Mouse (Mus musculus) small intestine, adult 10 weeks (tissue): Measurements from ENCODE around the gene Topors. TPM values are rescaled to one million over a fixed set of nuclear protein-coding genes. Genes with fewer than 3 reads are reported as not detected.

Source experiments
- polyA plus RNA-seq: library from polyadenylated mRNA; stranded (reverse); fragments of 350-450 nt; fragmentation: Illumina TruSeq; extraction: RNeasy Lipid Tissue Mini Kit (QIAGEN cat#74804); gene quantifications from one replicate; pipeline ENCODE4 v1.2.3, GENCODE M21; 2014; ENCODE audit warnings: low replicate concordance

Topors gene
- 39.8 TPM for polyA plus RNA-seq

DNA sequence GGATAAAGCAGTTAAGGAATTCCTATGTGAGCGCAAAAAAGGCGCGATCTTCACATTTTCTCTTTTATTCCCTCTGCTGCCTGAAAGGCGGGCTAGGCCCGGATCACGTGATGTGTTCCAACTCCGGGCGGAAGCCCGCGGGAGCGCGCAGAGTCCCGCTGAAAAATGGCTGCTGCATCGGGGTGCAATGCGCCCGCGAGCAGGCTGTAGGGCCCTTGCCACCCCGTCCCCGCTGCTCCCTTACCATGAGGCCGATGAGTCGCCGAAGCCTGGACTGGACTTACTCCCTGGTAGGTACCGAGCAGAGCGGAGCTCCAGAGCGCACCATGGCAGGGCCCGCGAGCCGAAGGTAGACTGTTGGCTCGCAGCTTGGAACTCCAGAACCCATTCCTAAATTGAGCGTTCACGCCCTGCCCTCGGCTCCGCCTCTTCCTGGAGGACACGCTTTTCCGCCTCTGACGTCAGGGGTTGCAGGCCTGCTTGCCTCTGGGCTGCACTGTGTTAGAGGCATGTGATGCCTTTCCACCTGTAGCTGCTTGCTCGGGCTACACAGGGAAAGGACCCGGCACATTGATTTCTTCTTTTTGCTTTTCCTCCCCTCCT is at the start of gene Topors, which contains the start of gene Smim27:
Gene Topors, minus strand, starts transcription at position 421 of the 603 bp plus-strand sequence.
Gene Smim27, plus strand, starts transcription at position 150 of the 603 bp plus-strand sequence.

GRCm38 (mm10) chr4:40279276-40279900 is 9.7 kb upstream of the Topors start, which contains the start of gene Ndufb6:
TSS of gene Ndufb6 (minus strand) at chr4:40279421.

DNA sequence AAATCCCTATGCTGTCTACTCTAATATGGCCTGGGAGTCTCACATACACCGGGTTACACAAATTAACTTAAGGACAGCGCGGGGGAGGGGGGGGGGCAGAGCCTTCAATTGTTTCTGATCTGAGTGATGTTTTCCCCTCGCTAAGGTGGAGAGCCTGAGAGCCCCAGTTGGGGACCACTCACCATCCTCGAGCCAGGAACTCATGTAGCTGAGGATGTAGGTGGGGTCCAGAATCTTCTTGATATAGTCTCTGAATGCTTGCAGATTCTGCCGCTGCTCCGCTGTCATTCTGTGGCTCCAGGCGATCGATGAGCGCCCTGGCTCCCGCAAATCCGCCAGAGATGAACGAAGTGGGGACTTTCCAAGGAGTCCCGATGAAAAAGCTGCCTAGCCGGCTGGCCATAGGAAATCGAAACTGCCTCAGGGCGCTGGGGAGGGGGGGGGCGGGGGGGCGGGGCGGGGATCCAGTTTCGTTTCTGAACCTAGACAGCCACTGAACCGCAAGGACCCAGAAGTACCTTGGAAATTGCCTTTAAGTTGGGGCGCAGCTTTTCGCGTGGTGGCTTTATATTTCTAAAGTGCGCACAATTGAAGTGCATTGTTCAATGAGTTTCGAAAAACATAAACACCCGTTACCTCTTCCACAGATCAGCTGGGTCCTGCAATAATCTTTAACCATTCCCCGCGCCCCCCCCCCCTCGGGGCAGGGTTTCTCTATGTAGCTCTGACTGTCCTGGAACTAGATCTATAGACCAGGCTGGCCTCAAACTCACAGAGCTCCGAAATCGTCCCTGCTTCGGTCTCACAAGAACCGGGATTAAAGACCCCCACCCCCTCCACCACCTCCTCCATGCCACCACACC is 30.0 kb downstream of the Topors start, which contains the start of gene Ddx58:
Gene Ddx58, minus strand, starts transcription at position 420 of the 863 bp plus-strand sequence.

Other genes starting within 250 kb of the Topors start
- gene Aco1, start 126.8 kb downstream of the Topors start, polyA plus RNA-seq, result 118 TPM
- 84.5 TPM for gene Ddx58, start 30.0 kb downstream of the Topors start, polyA plus RNA-seq
- gene Smim27, start 271 bp downstream of the Topors start, polyA plus RNA-seq, result 23.4 TPM
- 315 TPM for gene Ndufb6, start 9.6 kb upstream of the Topors start, polyA plus RNA-seq
- gene Tmem215, start 202.3 kb upstream of the Topors start, polyA plus RNA-seq, result 0.30 TPM